Mouse (Mus musculus): ENCODE data around the gene Slc5a7.

The Slc5a7 gene

DNA sequence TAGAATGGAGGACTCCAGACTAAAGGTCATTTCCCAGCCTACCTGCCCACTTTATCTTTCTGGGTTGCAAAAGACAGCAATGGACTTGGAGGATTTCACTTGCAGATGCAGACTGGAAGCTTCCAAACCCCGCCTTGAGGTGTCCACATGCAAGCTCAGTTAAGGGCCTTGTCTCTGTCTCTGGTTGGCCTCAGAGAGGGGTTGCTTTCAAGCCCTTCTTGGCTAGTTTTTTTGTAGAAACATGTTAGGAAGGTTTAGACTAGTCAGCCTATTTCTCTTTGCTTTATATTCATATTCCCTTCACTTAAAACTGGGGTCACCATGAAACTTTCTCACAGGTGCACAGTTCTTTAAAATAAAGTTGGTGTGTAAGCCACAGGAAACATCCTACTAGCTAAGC, at the start of gene Slc5a7:
Gene Slc5a7 (minus strand): TSS at position 101 of the 400 bp plus-strand sequence.
- no peak for DNase-seq

DNA sequence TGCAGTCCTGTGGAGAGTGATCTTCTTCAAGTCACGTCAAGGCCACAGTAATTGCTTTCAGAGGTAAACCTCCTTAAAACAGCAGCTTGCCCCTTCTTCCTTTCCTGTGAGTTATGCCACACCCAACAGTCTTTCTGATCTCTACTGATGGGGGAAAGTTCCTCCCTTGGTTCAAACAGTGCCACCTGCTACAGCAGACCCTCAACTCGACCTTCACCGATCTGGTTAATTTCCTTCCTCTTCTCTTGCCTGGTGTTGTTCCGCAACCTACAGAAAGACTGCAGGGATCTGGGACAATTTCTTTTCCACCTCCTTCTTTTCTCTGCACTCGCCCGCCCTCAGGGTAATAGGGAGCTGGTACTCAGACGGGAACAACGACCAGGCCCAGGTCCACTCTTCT, 48.8 kb upstream of the Slc5a7 start:
- DNase-seq: no peak

DNA sequence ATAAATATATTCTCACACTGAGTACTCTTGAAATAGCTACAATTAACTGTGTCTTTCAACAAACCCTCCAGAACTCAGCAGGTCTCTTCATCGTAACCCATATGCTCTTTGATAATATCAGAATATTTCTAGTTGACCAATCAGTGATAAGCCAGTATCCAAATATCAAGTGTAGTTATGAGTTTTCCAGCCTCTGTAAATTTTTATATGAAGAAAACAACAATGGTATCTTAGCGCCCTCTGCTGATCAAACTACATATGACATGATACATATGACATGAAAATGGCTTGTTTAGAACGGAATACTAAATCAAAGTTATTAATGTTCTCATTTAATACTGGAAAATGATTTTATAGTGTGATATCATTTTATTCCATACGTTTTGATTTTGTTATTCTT, 44.6 kb upstream of the Slc5a7 start:
- no peak for DNase-seq

DNA sequence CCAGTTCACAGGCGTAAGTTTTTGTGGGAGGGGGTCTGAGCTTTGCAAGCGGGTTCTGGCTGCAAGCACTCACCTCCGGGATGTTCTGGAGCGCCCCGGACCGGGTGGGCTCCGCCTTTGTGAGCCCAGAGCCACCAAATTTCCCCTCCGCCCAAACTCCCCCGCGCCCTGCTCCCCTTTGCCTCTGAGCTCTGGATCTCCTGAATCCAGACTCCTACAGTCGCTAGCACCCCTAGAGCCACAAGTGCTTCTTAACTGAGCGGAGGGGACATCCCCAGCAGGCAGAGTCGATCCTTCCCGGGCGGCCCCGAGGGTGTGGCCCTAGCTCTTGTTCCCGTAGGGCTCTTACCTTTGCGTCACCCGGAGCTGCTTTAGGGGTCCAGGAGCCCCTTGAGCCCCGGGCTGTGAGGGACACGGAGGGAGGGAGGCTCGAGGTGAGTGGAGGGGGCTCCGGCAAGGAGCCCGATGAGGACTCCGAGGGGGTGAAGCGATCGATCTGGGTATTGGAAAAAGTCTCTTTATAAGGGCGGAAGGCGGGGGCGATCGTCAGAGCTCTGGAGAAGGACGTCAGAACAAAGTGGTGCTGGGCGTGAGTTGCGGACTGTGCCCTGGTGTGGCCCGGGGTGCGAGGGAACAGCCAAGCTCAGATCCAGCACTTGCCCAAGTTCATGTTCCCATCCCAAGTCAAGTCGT, 456 bp downstream of the Slc5a7 start:
- no peak for DNase-seq

DNA sequence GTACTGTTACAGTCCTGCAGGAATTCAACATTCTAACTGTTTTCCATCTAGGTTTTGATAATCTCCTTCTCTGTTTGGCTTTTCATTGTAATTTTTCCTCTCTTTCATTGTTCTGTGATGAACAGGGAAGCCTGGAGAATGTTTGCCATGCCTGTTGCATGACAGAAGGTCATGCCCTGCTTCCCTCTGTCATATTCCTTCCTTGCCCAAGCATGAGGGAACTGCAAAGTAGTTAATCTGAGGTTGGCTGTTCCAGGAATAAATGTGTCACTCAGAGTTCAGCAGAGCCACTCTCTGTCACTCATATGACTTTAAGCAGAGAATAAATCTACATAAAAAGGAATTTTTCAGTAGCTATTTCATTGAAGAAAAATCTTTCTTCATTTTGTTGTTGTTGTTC, 48.1 kb downstream of the Slc5a7 start:
- DNase-seq: no peak

DNA sequence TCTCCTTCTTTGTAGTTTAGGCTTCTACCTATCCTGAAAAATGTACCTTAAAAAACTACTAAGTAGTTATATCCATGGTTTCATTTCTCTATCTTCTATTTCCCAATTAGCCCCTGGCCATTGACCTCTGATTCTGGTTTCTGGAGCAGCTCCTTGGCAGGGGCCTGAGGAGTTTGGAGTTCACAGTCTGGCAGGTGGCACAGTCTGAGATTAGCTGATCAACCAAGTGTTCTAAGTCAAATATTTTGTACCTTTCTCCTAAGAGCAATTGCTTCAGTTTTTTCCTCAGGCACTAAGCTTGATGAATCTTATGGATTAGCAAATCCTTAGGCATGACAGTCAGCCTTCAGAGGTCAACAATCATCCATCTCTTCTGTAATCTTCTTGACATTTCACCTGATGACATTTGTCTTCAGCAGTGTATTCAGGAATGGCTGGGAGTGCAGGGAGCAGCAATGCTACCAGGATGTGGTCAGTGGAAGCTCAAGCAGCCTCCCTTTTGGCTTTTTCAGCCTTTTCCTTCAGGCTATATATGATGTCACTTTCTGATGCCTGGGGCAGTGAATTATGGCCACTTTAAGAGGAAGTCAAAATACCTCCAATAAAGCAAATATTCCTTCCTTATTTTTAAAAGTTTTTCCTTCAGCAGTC, 55.1 kb downstream of the Slc5a7 start:
- DNase-seq: no peak

DNA sequence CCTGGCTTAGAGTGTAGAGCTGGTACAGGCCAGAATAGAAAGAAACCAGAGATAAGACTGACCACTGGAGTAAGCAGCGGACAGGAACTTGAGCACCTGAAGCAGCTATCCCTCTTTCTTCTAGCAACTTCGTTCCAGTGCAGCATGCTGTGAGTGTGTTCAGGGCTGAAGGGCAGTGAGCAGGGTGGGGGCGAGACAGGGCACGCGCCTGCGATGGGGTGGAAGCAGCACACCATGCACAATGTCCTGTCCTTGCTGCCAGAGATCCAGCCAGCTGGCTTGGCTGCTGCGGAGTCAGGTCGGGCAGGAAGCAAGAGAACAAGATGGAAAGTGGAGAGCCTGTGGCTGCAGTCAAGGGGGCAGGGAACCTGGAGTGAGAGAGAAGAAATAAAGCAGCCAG, 59.4 kb downstream of the Slc5a7 start:
- DNase-seq: peak; percentile 74
